Mouse (Mus musculus) Patski (cell line): ENCODE measurements at regions not wholly inside any gene's neighbourhood (a gene's known extent, or its start where the extent isn't known, plus 50 kb on each side); places are given as distances from the start of the nearest gene placed in this dataset.
"Not testable (repeated sequence)": the region's sequence is repeated elsewhere in the genome, so short reads cannot be mapped to it uniquely, and the experiment has no call there.

Source experiments
- ATAC-seq: fragments of 100-300 bp; one replicate; pipeline ENCODE4 v1.8.0; 2021
- CTCF ChIA-PET: fragments of 350-600 bp; sonication (Branson Sonifier 250); formaldehyde crosslinking; loops from one replicate; lab custom pipeline; 2022; ENCODE audit warnings: inconsistent platforms; lab: Charles Lee
- POLR2A ChIA-PET: fragments of 350-600 bp; sonication (Branson Sonifier 250); formaldehyde crosslinking; loops from one replicate; lab custom pipeline; 2022; ENCODE audit warnings: antibody characterized with exemption, inconsistent platforms; lab: Charles Lee
- DNase-seq: peaks from one replicate; pipeline ENCODE4 v3.0.0-alpha.2; 2011; ENCODE audit warnings: low read depth, low spot score
- H3K27me3 ChIP-seq: fragments of 371-371 bp; one replicate; pipeline ENCODE4 v1.5.1; 2021
- CTCF ChIP-seq: fragments of 100-300 bp; IDR thresholded peaks from one replicate; pipeline ENCODE4 v1.5.1; 2021
- in situ Hi-C: fragments of 300-500 bp; cut with MboI; formaldehyde crosslinking; loops from 3 replicates; pipeline ENCODE4 v1.11.1; 2018; ENCODE audit warnings: low pct_unique_long_range_greater_than_20kb, mixed read lengths

DNA sequence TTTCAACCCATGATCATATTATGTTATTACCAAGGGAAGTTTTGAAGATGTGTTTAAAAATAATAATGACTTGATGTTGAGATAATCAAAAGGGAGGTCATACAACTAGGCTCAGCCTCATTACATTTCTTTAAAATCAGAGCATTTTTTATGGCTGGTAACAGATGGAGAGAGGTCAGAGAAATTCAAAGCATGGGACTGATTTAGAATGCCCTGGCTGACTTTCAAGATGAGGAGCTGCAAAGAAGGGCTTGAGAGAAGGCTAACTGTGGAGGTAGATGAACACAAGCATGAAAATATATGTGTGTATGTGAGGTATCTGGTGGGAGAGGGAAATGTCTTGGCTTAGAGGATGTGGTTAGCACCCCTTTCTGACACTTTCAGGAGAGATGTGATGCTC lies 502.6 kb upstream of the Gdi2 start:
- CTCF ChIA-PET = not testable (repeated sequence)

DNA sequence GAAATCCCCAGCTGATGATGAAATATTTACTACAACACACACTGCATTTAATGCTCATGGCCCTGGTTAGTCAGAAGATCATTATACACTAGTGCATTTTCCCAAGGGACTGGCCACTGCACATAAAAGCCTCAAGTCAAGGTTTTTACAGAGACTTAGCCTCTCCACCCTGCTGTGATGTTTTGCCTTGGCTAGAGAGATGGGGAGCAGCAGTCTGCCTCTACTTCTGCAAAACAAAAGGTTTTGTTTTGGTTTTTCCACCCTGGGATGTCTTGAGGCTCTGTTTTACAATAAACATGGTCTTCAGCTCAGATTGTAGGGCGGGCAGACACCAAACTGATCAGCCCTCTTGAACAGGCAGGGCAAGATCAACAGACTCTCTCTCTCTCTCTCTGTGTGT lies 500.9 kb upstream of the Gdi2 start:
- ATAC-seq = peak; percentile 60
- H3K27me3 ChIP-seq, CTCF ChIA-PET, DNase-seq, in situ Hi-C loops, POLR2A ChIA-PET: not testable (repeated sequence)

More for the DNA sequence above, 502.6 kb upstream of the Gdi2 start:
- H3K27me3 ChIP-seq, POLR2A ChIA-PET, ATAC-seq, DNase-seq, in situ Hi-C loops: not testable (repeated sequence)

DNA sequence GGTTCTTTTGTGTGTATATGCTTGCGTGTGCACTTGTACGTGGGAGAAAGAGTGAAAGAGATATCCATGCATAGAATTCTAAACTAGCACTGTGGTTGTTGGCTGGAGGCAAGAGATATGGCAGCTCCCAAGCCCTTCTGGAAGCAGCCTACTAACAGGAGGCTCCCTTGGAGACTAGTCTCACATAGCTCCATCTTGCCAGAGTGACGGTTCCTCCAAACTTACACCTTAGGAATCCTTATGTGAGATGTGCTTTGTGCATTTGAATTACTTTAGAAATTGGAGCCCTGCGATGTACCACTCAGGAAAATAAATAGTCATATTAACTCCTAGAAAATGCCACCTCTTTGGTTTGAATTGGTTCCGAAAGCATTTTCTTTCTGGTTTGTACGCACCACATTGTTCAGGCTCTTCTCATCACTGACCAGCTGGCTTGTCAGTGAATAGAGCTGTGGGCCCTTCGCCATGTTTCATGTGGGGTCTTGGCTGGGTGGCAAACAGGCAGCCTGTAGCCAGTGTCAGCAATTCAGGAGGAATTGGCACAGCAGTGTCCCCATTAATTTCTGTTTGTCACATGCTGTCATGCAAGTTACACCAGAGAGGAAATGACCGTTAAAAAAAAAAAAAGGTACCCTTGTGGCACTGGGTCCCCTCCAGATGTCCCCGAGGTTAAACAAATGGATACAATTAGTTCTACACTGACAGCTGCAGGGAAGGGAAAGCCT lies 491.3 kb upstream of the Gdi2 start:
- H3K27me3 ChIP-seq, CTCF ChIA-PET, DNase-seq, in situ Hi-C loops, POLR2A ChIA-PET, ATAC-seq: not testable (repeated sequence)

GRCm38 (mm10) chr13:3083480-3083879 lies 454.4 kb upstream of the Gdi2 start:
- DNase-seq, ATAC-seq, CTCF ChIA-PET, H3K27me3 ChIP-seq, in situ Hi-C loops, POLR2A ChIA-PET: not testable (repeated sequence)

DNA sequence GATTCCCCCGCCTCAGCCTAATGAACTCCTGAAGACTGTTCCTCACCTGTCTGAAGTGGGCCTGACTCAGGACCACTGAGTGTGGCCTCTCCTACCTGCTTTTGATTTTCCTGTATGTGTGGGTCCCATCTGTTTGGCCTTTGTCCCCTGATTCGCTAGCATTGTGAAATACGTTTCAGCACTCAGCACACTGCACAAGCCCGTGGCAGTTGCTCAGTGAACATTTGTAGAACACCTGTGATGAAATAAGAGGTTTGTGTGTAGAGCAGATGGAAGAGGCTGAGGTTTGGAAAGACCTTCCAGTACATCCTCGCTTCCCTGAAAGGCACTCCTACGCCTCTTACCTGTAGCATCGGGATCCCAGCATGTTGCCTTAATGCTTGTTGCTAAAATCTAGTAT lies 447.9 kb upstream of the Gdi2 start:
- ATAC-seq, CTCF ChIA-PET, POLR2A ChIA-PET, in situ Hi-C loops, DNase-seq, H3K27me3 ChIP-seq: not testable (repeated sequence)

DNA sequence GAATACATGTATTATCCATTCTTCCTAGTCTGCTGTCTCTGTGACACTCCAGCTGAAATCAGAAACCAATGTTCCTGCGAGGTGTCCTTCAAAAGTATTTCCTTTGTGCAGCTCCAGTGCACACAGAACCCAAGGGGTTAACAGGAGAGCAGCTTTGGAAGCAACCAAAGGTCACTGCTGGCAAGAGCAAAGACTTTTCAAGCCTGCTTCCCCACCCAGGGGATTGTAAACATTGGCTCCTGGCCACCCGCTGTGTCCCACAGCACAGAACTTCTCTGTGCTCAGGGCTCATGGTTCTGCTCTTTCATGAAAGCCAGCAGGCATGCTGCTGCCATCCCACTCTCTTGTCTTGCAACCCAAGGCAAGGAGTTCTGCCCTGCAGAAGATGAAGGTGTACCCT lies 431.3 kb upstream of the Gdi2 start:
- ATAC-seq, CTCF ChIA-PET, in situ Hi-C loops, DNase-seq, POLR2A ChIA-PET, H3K27me3 ChIP-seq: not testable (repeated sequence)

- CTCF ChIA-PET, ATAC-seq, in situ Hi-C loops, POLR2A ChIA-PET, DNase-seq, H3K27me3 ChIP-seq: not testable (repeated sequence)
- TF ChIP-seq CTCF = peak; percentile 24
Observed at GRCm38 (mm10) chr13:3128150-3128549, 409.7 kb upstream of the Gdi2 start.

DNA sequence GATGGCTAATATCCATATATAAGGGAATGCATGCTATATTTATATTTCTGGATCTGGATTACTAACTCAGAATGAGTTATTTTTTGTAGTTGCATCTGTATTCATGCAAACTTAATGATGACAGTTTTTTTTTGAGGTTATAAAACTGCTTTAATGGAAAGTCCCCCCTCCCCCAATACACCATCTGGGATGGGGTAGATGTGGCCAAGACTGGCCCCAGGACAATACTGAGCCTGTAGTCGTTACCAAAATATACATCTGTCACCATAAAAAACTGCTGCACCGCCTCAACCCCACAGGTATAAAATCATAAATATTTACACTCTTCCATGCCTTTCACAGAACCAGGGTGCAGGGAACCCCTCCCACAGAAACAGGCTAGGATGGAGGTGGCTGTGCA lies 400.6 kb upstream of the Gdi2 start:
- in situ Hi-C loops = not testable (repeated sequence)

GRCm38 (mm10) chr13:3138698-3139097 lies 399.2 kb upstream of the Gdi2 start:
- ChIA-PET CTCF (no interaction called here), POLR2A (no interaction called here)
- H3K27me3 ChIP-seq = no peaks in the 10 kb centered on the region
- no peak for TF ChIP-seq CTCF
- ATAC-seq (no peak), DNase-seq (no peak)
- in situ Hi-C loops = no loop called here

More for the DNA sequence above, 400.6 kb upstream of the Gdi2 start:
- DNase-seq, H3K27me3 ChIP-seq, POLR2A ChIA-PET, CTCF ChIA-PET, ATAC-seq: not testable (repeated sequence)

GRCm38 (mm10) chr13:3145513-3145912 lies 392.4 kb upstream of the Gdi2 start:
- H3K27me3 ChIP-seq, POLR2A ChIA-PET, CTCF ChIA-PET, in situ Hi-C loops, DNase-seq, ATAC-seq: not testable (repeated sequence)
